Comparison of ENCODE assay signal across 17 mouse cellular contexts in genomic region chr15:36987976-36988717, GRCm38 (mm10). TPM values are rescaled to one million over a fixed set of nuclear protein-coding genes. Genes with fewer than 3 reads are reported as not detected.
DNase-seq lines count a peak whose midpoint lies in the region; ATAC-seq and TF ChIP-seq lines count a peak whose summit lies in the region.
"Had no signal": no experiment of that assay in that cellular context is flagged by ENCODE, and none has a peak within 500 bp of the region (broad histone marks: within the 10 kb centered on the region; RNA-seq: fewer than 3 reads in every experiment).

No protein-coding gene starts in this region.

- TF ChIP-seq CTCF in spleen, adult 2 months (IDR thresholded peaks at IDR 0.05; ENCODE audit: extremely low read depth, insufficient read depth, insufficient read length, insufficient replicate concordance): no peak

- H3K9ac ChIP-seq in heart, embryonic 13.5 days: peak overlapping the region; percentile 75
- peak overlapping the region; percentile 72 for H3K9ac ChIP-seq in heart, embryonic 16.5 days (ENCODE audit: low read length)
- H3K9ac ChIP-seq: embryonic facial prominence, embryonic 13.5 days; liver, embryonic 14.5 days had no signal

- peaks cover 11% of the 10 kb centered on the region for H3K36me3 ChIP-seq in heart, embryonic 13.5 days
- H3K36me3 ChIP-seq in spleen, adult 2 months (ENCODE audit: control insufficient read depth, insufficient read depth, low read length): peaks cover 4% of the 10 kb centered on the region
- H3K36me3 ChIP-seq in heart, embryonic 16.5 days (ENCODE audit: control insufficient read depth, insufficient read depth): 0 out of 2 replicates have a peak, but pooled peaks cover 3% of the 10 kb centered on the region
- H3K36me3 ChIP-seq in splenic B cell, adult 2 months (ENCODE audit: control insufficient read depth, insufficient read depth, low read length, poor library complexity, severe bottlenecking): no peaks in the 10 kb centered on the region
- H3K36me3 ChIP-seq in hindbrain, embryonic 10.5 days: peaks cover 11% of the 10 kb centered on the region; the same call in 1 of the 2 replicates
- H3K36me3 ChIP-seq: embryonic facial prominence, embryonic 13.5 days had no signal

- no peaks in the 10 kb centered on the region for H3K27me3 ChIP-seq in heart, embryonic 13.5 days (replicated peaks)
- no peaks in the 10 kb centered on the region for H3K27me3 ChIP-seq in spleen, adult 2 months (ENCODE audit: control insufficient read depth, insufficient read depth, low read length)
- H3K27me3 ChIP-seq in heart, embryonic 16.5 days (ENCODE audit: control insufficient read depth, insufficient read depth, low read length): no peaks in the 10 kb centered on the region
- no peaks in the 10 kb centered on the region for H3K27me3 ChIP-seq in splenic B cell, adult 2 months (ENCODE audit: control insufficient read depth, insufficient read depth, low read length, poor library complexity, severe bottlenecking)
- no peaks in the 10 kb centered on the region for H3K27me3 ChIP-seq in hindbrain, embryonic 10.5 days (ENCODE audit: insufficient read depth, poor library complexity, severe bottlenecking)
- H3K27me3 ChIP-seq: embryonic facial prominence, embryonic 13.5 days; Patski had no signal

- H3K27ac ChIP-seq in heart, embryonic 13.5 days (replicated peaks): peak overlapping the region; percentile 97
- H3K27ac ChIP-seq in spleen, adult 2 months (ENCODE audit: insufficient read depth, low read length): peak overlapping the region; percentile 43; the same call in 1 of the 2 replicates
- H3K27ac ChIP-seq in heart, embryonic 16.5 days (ENCODE audit: low read length): peak overlapping the region; percentile 96
- H3K27ac ChIP-seq in hindbrain, embryonic 10.5 days: no peak overlapping the region
- H3K27ac ChIP-seq: liver, embryonic 14.5 days had no signal

- WGBS in heart, embryonic 13.5 days: 66% methylated on average over 13 of the region's 13 CpGs
- 54% methylated on average over 13 of the region's 13 CpGs for WGBS in spleen, adult 2 months
- WGBS in heart, embryonic 16.5 days: 64% methylated on average over 13 of the region's 13 CpGs
- WGBS in hindbrain, embryonic 10.5 days: 89% methylated on average over 13 of the region's 13 CpGs

- DNase-seq in heart, postnatal 10 days: no peak
- no peak for DNase-seq in spleen, adult 2 months (ENCODE audit: low read depth in 1 of 2, low spot score in 2 of 2)
- no peak for DNase-seq in spleen, postnatal 14 days (ENCODE audit: low spot score in 2 of 2)
- DNase-seq in splenic B cell, adult 2 months (ENCODE audit: low read depth, low spot score): peak; percentile 35
- DNase-seq in hindbrain, embryonic 10.5 days (ENCODE audit: low spot score): no peak
- DNase-seq: adrenal gland, postnatal 10 days; cerebellum, adult 9-11 months; gastrocnemius, postnatal 36 days; kidney, adult 11 months; thymus, postnatal 36 days had no signal

- peak overlapping the region; percentile 59 for H3K4me2 ChIP-seq in heart, embryonic 13.5 days
- H3K4me2 ChIP-seq in heart, embryonic 16.5 days (ENCODE audit: low read depth, low read length): no peak overlapping the region; the same call in 1 of the 2 replicates
- H3K4me2 ChIP-seq: embryonic facial prominence, embryonic 13.5 days had no signal

- ATAC-seq in heart, embryonic 13.5 days (ENCODE audit: extremely low read depth, insufficient number of reproducible peaks, low FRiP score, low TSS enrichment): no peak
- no peak for ATAC-seq in heart, embryonic 16.5 days (replicated peaks; ENCODE audit: extremely low read depth, insufficient read depth, low FRiP score)
- ATAC-seq: hindbrain, embryonic 16.5 days; midbrain, embryonic 16.5 days; Patski had no signal

- intact Hi-C loops in heart, postnatal 10 days (cut with DNase I): no loop called here

- no peaks in the 10 kb centered on the region for H3K9me3 ChIP-seq in heart, embryonic 13.5 days
- H3K9me3 ChIP-seq in heart, embryonic 16.5 days (replicated peaks; ENCODE audit: control insufficient read depth, low read length): no peaks in the 10 kb centered on the region
- no peaks in the 10 kb centered on the region for H3K9me3 ChIP-seq in hindbrain, embryonic 10.5 days
- H3K9me3 ChIP-seq: embryonic facial prominence, embryonic 13.5 days had no signal

- TF ChIP-seq POLR2A in spleen, adult 2 months (IDR thresholded peaks at IDR 0.05; ENCODE audit: low read depth, low read length): no peak

- H3K4me1 ChIP-seq in heart, embryonic 13.5 days: peaks cover 82% of the 10 kb centered on the region
- peaks cover 6% of the 10 kb centered on the region; the same call in 1 of the 2 replicates for H3K4me1 ChIP-seq in spleen, adult 2 months (ENCODE audit: control insufficient read depth, insufficient read depth, insufficient read length)
- H3K4me1 ChIP-seq in heart, embryonic 16.5 days (ENCODE audit: control insufficient read depth, insufficient read depth, low read length): peaks cover 57% of the 10 kb centered on the region
- H3K4me1 ChIP-seq in hindbrain, embryonic 10.5 days (replicated peaks): peaks cover 58% of the 10 kb centered on the region

- H3K4me3 ChIP-seq in heart, embryonic 13.5 days: no peak overlapping the region
- H3K4me3 ChIP-seq in spleen, adult 2 months (ENCODE audit: extremely low read depth, insufficient read depth, insufficient read length): no peak overlapping the region
- H3K4me3 ChIP-seq in heart, embryonic 16.5 days (ENCODE audit: low read length): no peak overlapping the region
- H3K4me3 ChIP-seq in hindbrain, embryonic 10.5 days: no peak overlapping the region
- H3K4me3 ChIP-seq: embryonic facial prominence, embryonic 13.5 days had no signal

RNA-seq across cellular contexts. Expression of gene Zfp706, which starts 19.4 kb away (rescaled TPM):
- polyA plus RNA-seq in heart, embryonic 13.5 days (2015; fragmentation: Nextera tagmentation; extraction: Ambion mirVana): 426 and 458 TPM in 2 replicates
- 100 to 1,000 TPM; 216 to 242 TPM for total RNA-seq in heart, postnatal 10 days (2021)
- 23.4 and 31.3 TPM in 2 replicates for polyA plus RNA-seq in spleen, adult 2 months (2012; rRNA removed)
- polyA plus RNA-seq in heart, embryonic 16.5 days (2015; fragmentation: Nextera tagmentation; extraction: Ambion mirVana): 426 and 448 TPM in 2 replicates
- polyA plus RNA-seq in hindbrain, embryonic 10.5 days (2016; fragmentation: Nextera tagmentation; extraction: Ambion mirVana): 459 and 460 TPM in 2 replicates

Comparison
In these comparisons a context has a peak if more than half of its experiments do, and no peak if none do; other contexts are left out.
1. RNA of gene Zfp706, which starts 19.4 kb away (polyA plus RNA-seq): 459 to 460 TPM in hindbrain, embryonic 10.5 days, 426 to 448 TPM in heart, embryonic 16.5 days and 426 to 458 TPM in heart, embryonic 13.5 days; 23.4 to 31.3 TPM in spleen, adult 2 months; every median in the first group is over 10 times any median in the second.